Mouse (Mus musculus): ENCODE data around the gene Pqlc2.

DNA sequence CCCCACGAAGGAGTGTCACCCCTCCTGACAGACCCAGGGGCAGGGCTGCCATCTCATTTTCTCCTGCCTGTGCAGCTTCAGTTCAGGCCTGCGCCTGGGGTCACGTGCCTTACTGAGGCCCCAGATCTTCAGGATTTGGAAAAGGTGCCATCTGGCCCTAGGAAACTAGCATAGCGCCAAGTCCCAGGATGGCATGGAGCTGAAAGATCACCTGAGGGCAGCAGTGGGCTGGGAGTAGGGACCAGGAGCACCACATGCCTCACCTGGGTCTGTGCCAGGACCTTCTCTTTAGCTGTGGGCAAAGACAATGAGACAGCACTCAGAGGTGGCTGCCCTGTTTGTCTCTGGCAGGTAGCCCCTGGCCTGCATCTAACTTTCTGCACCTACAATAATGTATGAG, 12.9 kb downstream of the Pqlc2 start:
- TF ChIP-seq POLR2A (IDR thresholded peaks at IDR 0.05; ENCODE audit: insufficient read length, low read depth) (no peak), CEBPB (IDR thresholded peaks at IDR 0.05; ENCODE audit: insufficient read depth, poor library complexity, severe bottlenecking) (no peak)

Data from myocyte (in vitro differentiated cells).